Mouse (Mus musculus): Measurements from ENCODE around the gene Cadm3.

DNA sequence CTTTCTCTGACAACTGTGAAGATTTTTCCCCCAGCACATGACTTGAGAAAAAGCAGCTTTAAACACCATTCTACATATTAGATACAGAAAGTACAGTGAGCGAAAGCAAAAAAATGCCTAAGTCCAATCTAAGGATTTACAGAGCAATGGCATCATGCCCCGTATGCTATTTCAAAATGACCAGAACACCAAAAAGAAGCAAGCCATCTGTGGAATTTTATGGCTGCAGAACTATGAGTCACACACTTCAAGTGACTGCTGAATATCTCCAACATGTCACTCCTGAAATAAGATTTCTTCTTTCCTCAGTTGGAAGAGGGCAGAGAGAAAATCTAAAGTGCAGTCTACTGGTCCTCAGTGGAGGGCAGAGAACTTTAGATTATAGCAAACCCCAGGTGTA lies 4.1 kb downstream of the Cadm3 start:
- TF ChIP-seq CTCF (IDR thresholded peaks at IDR 0.05; ENCODE audit: borderline replicate concordance, insufficient read depth, low read depth, low read length) (no peak), POLR2A (IDR thresholded peaks at IDR 0.05; ENCODE audit: borderline replicate concordance, insufficient read depth, low read length) (no peak)

Measured in cerebellum, adult 2 months (tissue).